Mouse (Mus musculus): ENCODE data around the gene Frrs1.

DNA sequence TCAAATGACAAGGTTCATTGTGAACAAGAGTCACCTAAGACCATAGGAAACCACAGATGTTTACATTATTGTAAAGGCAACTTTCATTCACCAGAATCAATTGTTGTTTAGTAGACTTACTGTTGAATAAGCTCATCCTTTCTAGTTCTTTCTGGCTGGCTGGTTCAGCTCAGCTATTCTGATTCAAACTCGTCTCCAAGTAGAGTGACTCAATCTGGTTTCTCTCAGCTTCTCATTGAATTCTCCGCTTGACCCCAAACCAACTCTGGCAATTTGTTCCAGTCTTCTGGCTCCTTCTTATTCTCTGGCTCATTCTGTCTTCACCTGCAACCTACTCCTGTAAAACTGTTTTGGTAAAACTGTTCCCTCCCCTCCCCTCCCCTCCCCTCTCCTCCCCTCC is 18.0 kb upstream of the Frrs1 start:
- no peak for TF ChIP-seq CTCF (IDR thresholded peaks at IDR 0.05; ENCODE audit: low read depth)
- TF ChIP-seq EP300 (IDR thresholded peaks at IDR 0.05; ENCODE audit: low read depth) = no peak

Measured in liver, postnatal 0 days (tissue).